Mouse (Mus musculus) lung, embryonic 15.5 days (tissue): ENCODE results near the gene Dmwd. TPM values are rescaled to one million over a fixed set of nuclear protein-coding genes. Genes with fewer than 3 reads are reported as not detected.
"Not testable (repeated sequence)": the region's sequence is repeated elsewhere in the genome, so short reads cannot be mapped to it uniquely, and the experiment has no call there.

Experiments used
- ATAC-seq: fragments of 200-750 bp; cut with Nextera tagmentation; 2 replicates; pipeline ENCODE4 v1.8.0; 2017; ENCODE audit warnings: moderate number of reproducible peaks, borderline replicate concordance; ENCODE audit not compliant: low FRiP score, low TSS enrichment; ENCODE audit errors: extremely low read depth
- H3K27ac ChIP-seq: fragments of 300-500 bp; sonication (generic); 2 replicates; pipeline ENCODE4 v1.5.1; 2015; ENCODE audit warnings: moderate library complexity, mild to moderate bottlenecking, inconsistent platforms
- H3K27me3 ChIP-seq: fragments of 300-500 bp; sonication (generic); 2 replicates; pipeline ENCODE4 v1.6.1; 2015; ENCODE audit warnings: inconsistent platforms
- H3K36me3 ChIP-seq: fragments of 300-500 bp; sonication (generic); 2 replicates; pipeline ENCODE4 v1.6.1; 2015; ENCODE audit warnings: inconsistent platforms
- H3K4me1 ChIP-seq: fragments of 300-500 bp; sonication (generic); 2 replicates; pipeline ENCODE4 v1.6.1; 2015; ENCODE audit warnings: inconsistent platforms
- H3K4me2 ChIP-seq: fragments of 300-500 bp; sonication (generic); 2 replicates; pipeline ENCODE4 v1.6.1; 2015; ENCODE audit warnings: inconsistent platforms, mild to moderate bottlenecking, moderate library complexity
- H3K4me3 ChIP-seq: fragments of 300-500 bp; sonication (generic); 2 replicates; pipeline ENCODE4 v1.5.1; 2015; ENCODE audit warnings: mild to moderate bottlenecking, inconsistent platforms
- H3K9ac ChIP-seq: fragments of 300-500 bp; sonication (generic); 2 replicates; pipeline ENCODE4 v1.6.1; 2015; ENCODE audit warnings: inconsistent platforms
- H3K9me3 ChIP-seq: fragments of 300-500 bp; sonication (generic); 2 replicates; pipeline ENCODE4 v1.6.1; 2016; ENCODE audit warnings: inconsistent platforms
- WGBS: fragments of 180-500 bp; shearing (Covaris S2); methylation state at CpG from one replicate; pipeline ENCODE4 v1.1.7; 2015; 5-methylcytosine and 5-hydroxymethylcytosine counted together
- polyA plus RNA-seq: library from polyadenylated mRNA; unstranded; fragments of >200 nt; fragmentation: Nextera tagmentation; extraction: Ambion mirVana; gene quantifications from 2 replicates; pipeline ENCODE4 v1.2.1, GENCODE M21; 2015

Gene Dmwd
- polyA plus RNA-seq, 1 experiment from 2014 or later: 15.9 TPM

- H3K4me2 ChIP-seq: no peak overlapping the region
- H3K4me3 ChIP-seq: no peak overlapping the region
- ATAC-seq: no peak
- no peak overlapping the region for H3K27ac ChIP-seq
- no peak overlapping the region for H3K9ac ChIP-seq
- peaks cover 40% of the 10 kb centered on the region for H3K36me3 ChIP-seq
- no peaks in the 10 kb centered on the region for H3K27me3 ChIP-seq
- H3K4me1 ChIP-seq: no peaks in the 10 kb centered on the region
- 84% methylated on average over 7 of the region's 7 CpGs for WGBS
- no peaks in the 10 kb centered on the region for H3K9me3 ChIP-seq
These were observed 22.9 kb upstream of the Dmwd start for GRCm38 (mm10) chr7:19053136-19053532.

- H3K9ac ChIP-seq: 0 out of 2 replicates have a peak within 1 kb of the TSS, but pooled peaks have one; percentile 7
- no peak within 1 kb of the TSS for H3K27ac ChIP-seq
- no peaks in the 10 kb centered on the region for H3K4me1 ChIP-seq
- no peak; the same call in 1 of the 2 replicates for ATAC-seq
- H3K9me3 ChIP-seq: no peaks in the 10 kb centered on the region
- H3K4me2 ChIP-seq: no peak within 1 kb of the TSS
- H3K4me3 ChIP-seq: no peak within 1 kb of the TSS
- 34% methylated on average over 33 of the region's 33 CpGs for WGBS
- peaks cover 31% of the 10 kb centered on the region for H3K36me3 ChIP-seq
- no peaks in the 10 kb centered on the region for H3K27me3 ChIP-seq
These were observed 21.8 kb upstream of the Dmwd start, which contains the start of gene Rsph6a for GRCm38 (mm10) chr7:19054047-19054776. Gene Rsph6a (plus strand): TSS chr7:19054690.

- no peak overlapping the region for H3K27ac ChIP-seq
- ATAC-seq: no peak
- no peak overlapping the region for H3K9ac ChIP-seq
- no peak overlapping the region for H3K4me2 ChIP-seq
- WGBS: 74% methylated on average over 9 of the region's 9 CpGs
- H3K9me3 ChIP-seq: no peaks in the 10 kb centered on the region
- no peaks in the 10 kb centered on the region for H3K27me3 ChIP-seq
- no peak overlapping the region for H3K4me3 ChIP-seq
- peaks cover 26% of the 10 kb centered on the region for H3K36me3 ChIP-seq
- H3K4me1 ChIP-seq: no peaks in the 10 kb centered on the region
These were observed 21.3 kb upstream of the Dmwd start for GRCm38 (mm10) chr7:19054777-19055076.

GRCm38 (mm10) chr7:19055108-19055507 is 20.9 kb upstream of the Dmwd start:
- no peak overlapping the region for H3K4me3 ChIP-seq
- H3K4me1 ChIP-seq: no peaks in the 10 kb centered on the region
- 90% methylated on average over 8 of the region's 8 CpGs for WGBS
- H3K9me3 ChIP-seq: no peaks in the 10 kb centered on the region
- no peak overlapping the region for H3K9ac ChIP-seq
- H3K27me3 ChIP-seq: no peaks in the 10 kb centered on the region
- ATAC-seq: no peak
- no peak overlapping the region for H3K27ac ChIP-seq
- no peak overlapping the region for H3K4me2 ChIP-seq
- H3K36me3 ChIP-seq: peaks cover 22% of the 10 kb centered on the region

- no peaks in the 10 kb centered on the region for H3K9me3 ChIP-seq
- no peak overlapping the region for H3K4me3 ChIP-seq
- H3K4me1 ChIP-seq: no peaks in the 10 kb centered on the region
- no peak overlapping the region for H3K9ac ChIP-seq
- 66% methylated on average over 10 of the region's 10 CpGs for whole genome bisulfite sequencing
- ATAC-seq: no peak
- no peak overlapping the region for H3K4me2 ChIP-seq
- H3K27ac ChIP-seq: no peak overlapping the region
- H3K36me3 ChIP-seq: peaks cover 4% of the 10 kb centered on the region; the same call in 1 of the 2 replicates
- H3K27me3 ChIP-seq: no peaks in the 10 kb centered on the region
These were observed 18.6 kb upstream of the Dmwd start for GRCm38 (mm10) chr7:19057405-19057804.

GRCm38 (mm10) chr7:19065896-19066295 is 10.1 kb upstream of the Dmwd start:
- WGBS: 45% methylated on average over 13 of the region's 13 CpGs
- H3K36me3 ChIP-seq: no peaks in the 10 kb centered on the region
- no peak overlapping the region for H3K9ac ChIP-seq
- peak overlapping the region; percentile 16; the same call in 1 of the 2 replicates for H3K4me2 ChIP-seq
- peaks cover 36% of the 10 kb centered on the region for H3K27me3 ChIP-seq
- no peak overlapping the region for H3K27ac ChIP-seq
- ATAC-seq: no peak
- H3K4me3 ChIP-seq: no peak overlapping the region
- H3K4me1 ChIP-seq: no peaks in the 10 kb centered on the region
- no peaks in the 10 kb centered on the region for H3K9me3 ChIP-seq

- whole genome bisulfite sequencing: 41% methylated on average over 14 of the region's 14 CpGs
- H3K27me3 ChIP-seq: peaks cover 36% of the 10 kb centered on the region
- no peak overlapping the region for H3K4me2 ChIP-seq
- H3K4me1 ChIP-seq: no peaks in the 10 kb centered on the region
- H3K27ac ChIP-seq: no peak overlapping the region
- no peaks in the 10 kb centered on the region for H3K9me3 ChIP-seq
- ATAC-seq: no peak
- H3K4me3 ChIP-seq: no peak overlapping the region
- no peaks in the 10 kb centered on the region for H3K36me3 ChIP-seq
- H3K9ac ChIP-seq: no peak overlapping the region
These were observed 9.0 kb upstream of the Dmwd start for GRCm38 (mm10) chr7:19067063-19067462.

- H3K9ac ChIP-seq: no peak overlapping the region
- H3K27ac ChIP-seq: no peak overlapping the region
- H3K4me2 ChIP-seq: no peak overlapping the region
- H3K9me3 ChIP-seq: no peaks in the 10 kb centered on the region
- 62% methylated on average over 13 of the region's 14 CpGs for WGBS
- peaks cover 36% of the 10 kb centered on the region for H3K27me3 ChIP-seq
- no peak for ATAC-seq
- H3K4me1 ChIP-seq: no peaks in the 10 kb centered on the region
- H3K4me3 ChIP-seq: no peak overlapping the region
- H3K36me3 ChIP-seq: no peaks in the 10 kb centered on the region
These were observed 8.1 kb upstream of the Dmwd start for GRCm38 (mm10) chr7:19067935-19068334.

GRCm38 (mm10) chr7:19068707-19069106 is 7.3 kb upstream of the Dmwd start:
- Histone ChIP-seq H3K4me1 (no peaks in the 10 kb centered on the region), H3K27me3 (peaks cover 36% of the 10 kb centered on the region), H3K4me3 (no peak overlapping the region), H3K4me2 (no peak overlapping the region), H3K27ac (no peak overlapping the region), H3K9ac (no peak overlapping the region), H3K9me3 (no peaks in the 10 kb centered on the region), H3K36me3 (no peaks in the 10 kb centered on the region)
- WGBS: 3% methylated on average over 2 of the region's 2 CpGs
- no peak for ATAC-seq

- WGBS: 48% methylated on average over 3 of the region's 3 CpGs
- H3K36me3 ChIP-seq: no peaks in the 10 kb centered on the region
- H3K4me2 ChIP-seq: no peak overlapping the region
- ATAC-seq: no peak
- H3K4me3 ChIP-seq: no peak overlapping the region
- H3K27me3 ChIP-seq: peaks cover 31% of the 10 kb centered on the region
- H3K4me1 ChIP-seq: no peaks in the 10 kb centered on the region
- no peak overlapping the region for H3K27ac ChIP-seq
- no peaks in the 10 kb centered on the region for H3K9me3 ChIP-seq
- H3K9ac ChIP-seq: no peak overlapping the region
These were observed 6.5 kb upstream of the Dmwd start for GRCm38 (mm10) chr7:19069500-19069899.

GRCm38 (mm10) chr7:19071024-19071423 is 5.0 kb upstream of the Dmwd start:
- not testable (repeated sequence) for H3K9me3 ChIP-seq, H3K27ac ChIP-seq, H3K36me3 ChIP-seq, H3K4me1 ChIP-seq, H3K4me2 ChIP-seq, ATAC-seq, H3K4me3 ChIP-seq, H3K9ac ChIP-seq
- 48% methylated on average over 3 of the region's 3 CpGs for WGBS
- peaks cover 15% of the 10 kb centered on the region for H3K27me3 ChIP-seq

- 78% methylated on average over 9 of the region's 9 CpGs for WGBS
- ATAC-seq: no peak
- H3K27me3 ChIP-seq: no peaks in the 10 kb centered on the region
- H3K4me3 ChIP-seq: no peak overlapping the region
- peaks cover 7% of the 10 kb centered on the region; the same call in 1 of the 2 replicates for H3K36me3 ChIP-seq
- no peak overlapping the region for H3K27ac ChIP-seq
- H3K9ac ChIP-seq: no peak overlapping the region
- H3K9me3 ChIP-seq: no peaks in the 10 kb centered on the region
- H3K4me1 ChIP-seq: peaks cover 23% of the 10 kb centered on the region
- no peak overlapping the region for H3K4me2 ChIP-seq
These were observed 2.5 kb upstream of the Dmwd start for GRCm38 (mm10) chr7:19073504-19073903.
